Mouse (Mus musculus) mouse trophoblast stem cell (cell line): ENCODE results near the gene Gm43518.

Experiments
- in situ Hi-C, 2 experiments: fragments of 300-500 bp; cut with MseI, MboI; formaldehyde crosslinking; loops; 2 replicates in 1 of 2; 3 replicates in 1 of 2; pipeline ENCODE4 v1.15.1; 2025

The Gm43518 gene

DNA sequence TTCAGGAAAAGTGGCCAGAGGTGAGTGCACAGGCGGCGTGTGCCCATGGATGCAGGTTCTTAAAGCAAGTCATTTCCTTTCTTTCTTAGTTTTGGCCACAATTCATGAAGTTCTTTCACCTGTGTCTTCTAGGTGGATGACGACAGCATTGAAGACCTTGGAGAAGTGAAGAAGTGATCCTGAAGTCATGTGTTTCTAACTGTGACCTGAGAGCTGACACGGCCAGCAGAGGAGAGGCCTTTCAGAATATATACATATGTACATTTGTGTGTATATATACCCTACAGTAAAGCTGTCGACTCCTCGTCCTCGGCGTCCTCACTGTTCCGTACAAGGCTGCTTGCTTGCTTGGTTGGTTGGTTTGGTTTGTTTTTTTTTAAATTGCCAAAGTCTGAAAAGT is at the start of gene Gm43518:
Gm43518 (plus strand) TSS at position 301 of the 400 bp plus-strand sequence.
- in situ Hi-C loops, result no loop called here

DNA sequence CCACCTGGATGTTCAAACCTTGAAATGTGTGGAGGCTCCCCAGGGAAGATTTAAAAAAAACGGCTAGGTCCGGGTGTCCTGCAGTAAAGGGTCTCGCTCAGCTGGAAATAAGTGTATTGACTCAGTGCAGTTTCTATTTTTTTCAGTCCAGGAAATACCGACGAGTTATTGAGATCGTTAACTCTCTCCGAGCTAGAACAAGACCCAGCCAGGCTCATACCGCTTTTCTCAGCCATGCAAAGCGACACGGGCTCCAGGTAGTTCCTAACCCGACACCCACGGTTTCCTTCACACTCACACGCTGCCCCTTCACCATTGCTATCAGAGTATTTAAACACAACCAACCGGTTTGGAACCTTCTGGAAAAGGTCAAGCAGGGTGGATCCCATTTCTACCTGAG is 49.2 kb upstream of the Gm43518 start:
- in situ Hi-C loops, result no loop called here

DNA sequence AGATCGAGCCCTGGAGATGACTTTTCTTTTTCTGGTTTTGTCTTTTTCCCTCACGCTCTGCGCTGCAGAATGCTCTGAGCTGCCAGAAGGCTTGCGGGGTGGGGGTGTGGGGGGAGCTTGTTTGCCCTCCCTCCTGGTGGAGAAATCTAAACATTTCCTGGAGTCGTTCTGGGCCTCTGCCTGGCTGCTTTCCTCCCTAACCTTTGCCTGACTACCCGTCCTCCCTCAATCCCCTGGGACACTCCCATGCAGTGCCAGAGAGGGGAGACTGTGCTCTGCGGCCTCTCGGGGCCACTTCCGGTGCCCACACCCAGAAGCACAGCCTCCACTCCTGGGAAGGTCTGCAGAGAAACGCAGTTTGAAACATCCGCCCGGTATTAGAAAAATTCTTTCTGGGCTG is 47.3 kb upstream of the Gm43518 start, which contains the start of gene Hcar1:
Hcar1 (minus strand) TSS at position 93 of the 400 bp plus-strand sequence.
- in situ Hi-C loops, result no loop called here

DNA sequence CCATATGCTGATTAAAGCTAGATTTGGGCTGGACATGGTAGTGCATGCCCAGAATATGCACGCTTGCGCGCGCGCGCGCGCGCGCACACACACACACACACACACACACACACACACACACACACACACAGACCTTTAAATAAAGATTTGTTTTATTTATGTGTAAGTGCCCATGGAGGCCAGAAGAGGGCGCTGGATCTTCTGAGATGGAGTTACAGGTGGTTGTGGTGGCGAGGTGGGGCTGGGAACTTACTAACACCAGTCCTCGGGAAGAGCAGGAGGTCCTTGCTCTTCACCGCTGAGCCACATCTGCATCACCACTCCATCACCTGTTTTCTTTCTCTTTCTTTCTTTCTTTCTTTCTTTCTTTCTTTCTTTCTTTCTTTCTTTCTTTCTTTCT is 46.4 kb upstream of the Gm43518 start:
- in situ Hi-C loops, result no loop called here

DNA sequence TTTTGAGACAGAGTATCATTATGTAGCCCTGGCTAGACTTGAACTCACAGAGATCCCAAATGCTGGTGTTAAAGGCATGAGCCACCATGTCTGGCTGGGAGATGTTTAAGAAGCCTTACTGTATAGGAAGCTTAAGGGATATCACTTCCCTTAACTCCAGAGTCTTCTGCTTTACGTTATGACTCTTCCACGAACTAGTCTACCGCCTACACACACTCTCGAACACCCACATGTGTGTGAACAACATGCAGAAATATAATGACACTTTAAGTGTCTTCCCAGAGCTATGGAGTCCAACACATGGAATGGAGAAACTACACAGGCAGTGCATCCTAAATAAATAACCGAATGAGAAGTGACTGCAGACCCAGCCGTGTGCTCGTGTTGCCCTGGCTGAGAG is 43.3 kb upstream of the Gm43518 start:
- in situ Hi-C loops, result no loop called here

DNA sequence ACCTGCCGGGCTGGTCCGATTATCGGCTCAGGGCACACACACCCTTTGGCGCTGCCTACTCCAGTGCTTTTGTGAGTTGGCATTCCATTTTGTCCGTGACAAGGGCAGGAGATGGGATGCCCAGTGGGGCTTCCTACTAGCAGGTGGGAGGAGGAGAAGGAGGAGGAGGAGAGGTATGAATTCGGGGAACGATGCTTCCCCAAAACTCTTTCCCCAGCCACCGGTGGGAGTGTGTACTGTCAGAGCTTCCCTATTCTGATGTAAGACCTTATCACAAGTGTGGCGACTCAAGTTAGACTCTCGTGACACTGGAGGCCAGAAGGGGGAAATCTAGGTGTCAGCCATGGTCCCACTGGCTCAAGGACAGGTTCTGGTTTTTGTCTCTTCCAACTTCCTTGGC is 42.9 kb upstream of the Gm43518 start:
- in situ Hi-C loops, result no loop called here

DNA sequence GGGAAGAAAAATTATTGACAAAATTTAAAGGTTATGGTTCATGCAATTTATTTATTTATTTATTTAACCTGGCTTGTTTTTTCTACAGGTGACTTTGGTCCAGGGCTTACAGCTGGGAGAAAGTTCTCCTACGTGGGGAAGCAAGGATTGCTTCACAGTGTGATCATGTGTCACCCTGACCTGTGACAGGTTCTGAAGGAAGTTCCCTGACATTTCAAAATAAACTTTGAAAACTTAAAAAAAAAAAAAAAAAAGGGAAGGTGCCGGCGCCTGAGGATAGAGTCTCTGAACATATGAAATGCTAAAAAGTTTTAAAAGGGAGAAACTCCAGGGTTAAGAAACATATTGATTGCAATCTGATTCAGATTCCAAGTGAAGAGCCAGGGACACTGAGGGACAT is 40.9 kb upstream of the Gm43518 start:
- in situ Hi-C loops, result no loop called here

DNA sequence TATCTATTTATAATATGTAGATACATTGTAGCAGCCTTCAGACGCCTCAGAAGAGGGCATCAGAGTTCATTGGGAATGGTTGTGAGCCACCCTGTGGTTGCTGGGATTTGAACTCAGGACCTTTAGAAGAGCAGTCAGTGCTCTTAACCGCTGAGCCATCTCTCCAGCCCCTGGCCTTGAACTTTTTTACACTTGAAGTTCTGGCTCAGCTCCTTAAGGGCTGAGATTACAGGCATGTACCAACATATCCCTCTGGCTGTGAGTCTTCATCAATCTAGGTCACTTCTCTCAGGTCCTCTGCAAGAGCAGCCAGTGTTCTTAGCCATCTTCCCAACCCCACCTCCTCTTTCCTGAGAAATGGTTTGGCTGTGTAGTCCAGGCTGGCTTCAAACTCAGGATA is 36.9 kb upstream of the Gm43518 start:
- in situ Hi-C loops, result no loop called here

DNA sequence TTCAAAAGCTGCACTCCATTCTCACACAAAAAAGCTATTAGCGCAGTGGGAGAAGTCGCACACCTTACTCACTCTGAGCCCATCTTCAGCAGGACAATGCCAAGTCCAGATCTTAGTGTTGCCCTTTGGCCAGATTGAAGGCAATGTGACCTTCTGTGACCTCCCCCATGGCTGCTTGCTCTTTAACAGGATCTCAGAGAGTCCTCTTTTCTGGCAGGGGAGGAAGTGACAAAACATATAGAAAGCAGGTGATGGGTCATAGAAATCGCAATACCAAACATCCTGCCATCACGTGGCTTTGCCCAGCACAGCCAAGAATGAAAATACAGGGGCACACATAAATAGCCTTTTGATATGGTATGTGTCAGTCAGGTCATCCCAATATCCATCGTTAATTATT is 36.2 kb upstream of the Gm43518 start:
- in situ Hi-C loops, result no loop called here

DNA sequence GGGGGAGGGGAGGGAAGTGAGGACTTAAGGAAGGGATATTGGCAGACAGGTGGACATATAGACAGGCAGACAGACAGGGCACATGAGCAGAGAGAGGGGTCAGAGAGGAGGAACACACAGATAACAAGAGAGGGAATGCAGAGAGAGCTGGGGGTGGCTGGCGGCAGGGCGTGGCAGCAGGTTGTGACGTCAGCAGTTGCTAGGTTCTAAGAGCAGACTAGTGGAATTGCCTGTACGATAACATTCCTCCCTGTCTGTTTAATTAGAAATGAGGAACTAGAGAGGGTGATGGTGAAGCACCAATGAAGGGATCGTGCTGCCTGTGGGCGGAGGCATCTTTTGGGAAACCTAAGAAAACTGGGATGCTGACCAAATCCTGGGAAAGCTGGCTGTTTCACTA is 35.5 kb upstream of the Gm43518 start:
- in situ Hi-C loops, result no loop called here

DNA sequence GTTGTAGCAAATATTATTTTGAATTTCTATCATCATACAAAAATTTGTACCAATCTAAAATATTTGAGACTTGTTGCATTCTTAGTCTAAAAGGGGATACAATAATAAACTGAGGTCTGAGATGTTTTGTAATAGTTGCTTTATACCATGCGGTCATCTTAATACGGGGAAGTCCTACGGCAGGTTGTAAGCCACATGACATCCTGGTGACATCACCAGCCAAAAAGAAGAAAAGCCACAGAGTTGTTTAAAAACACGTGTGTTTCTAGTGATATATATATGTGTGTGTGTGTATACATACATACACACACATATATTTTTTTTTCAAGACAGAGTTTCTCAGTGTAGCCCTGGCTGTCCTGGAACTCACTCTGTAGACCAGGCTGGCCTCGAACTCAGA is 33.7 kb upstream of the Gm43518 start:
- in situ Hi-C loops, result no loop called here

DNA sequence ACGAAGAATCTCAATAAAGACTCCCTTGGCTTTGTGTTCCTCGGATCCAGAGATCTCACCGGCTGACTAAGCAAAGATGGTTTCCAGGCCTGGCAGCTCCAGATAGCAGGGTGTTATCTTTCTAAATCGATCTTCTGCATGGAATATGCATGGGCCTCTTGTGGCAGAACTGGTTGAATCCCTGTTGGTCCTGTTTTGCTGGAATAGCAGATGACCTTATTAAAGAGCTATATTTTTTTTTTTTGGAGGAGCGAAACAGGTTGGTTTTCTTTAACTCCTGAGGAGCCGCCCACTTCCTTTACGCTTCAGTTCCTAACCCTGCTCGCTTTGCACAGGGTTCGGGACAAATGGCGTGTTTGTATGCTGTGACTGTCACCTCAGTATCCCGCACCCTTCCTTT is 30.8 kb upstream of the Gm43518 start:
- in situ Hi-C loops, result no loop called here

DNA sequence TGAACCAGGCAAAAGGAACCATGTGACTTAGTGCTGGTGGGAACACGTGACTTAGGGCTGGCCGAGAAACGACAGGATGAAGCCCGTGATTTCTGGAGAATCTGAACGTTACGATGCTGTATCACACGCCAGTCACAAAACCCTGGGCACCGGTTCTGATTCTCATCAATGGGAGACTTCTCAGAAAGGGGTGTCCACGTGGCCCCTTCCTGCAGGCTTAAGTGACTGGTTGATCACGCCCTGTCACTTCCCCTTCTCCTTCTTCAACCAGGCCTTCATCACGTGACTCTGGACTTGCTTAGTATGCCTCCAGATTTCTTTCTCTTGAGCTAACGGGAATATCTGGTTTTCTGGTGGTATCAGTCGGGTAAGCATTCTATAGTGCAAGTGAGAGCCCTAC is 29.9 kb upstream of the Gm43518 start:
- in situ Hi-C loops, result no loop called here

DNA sequence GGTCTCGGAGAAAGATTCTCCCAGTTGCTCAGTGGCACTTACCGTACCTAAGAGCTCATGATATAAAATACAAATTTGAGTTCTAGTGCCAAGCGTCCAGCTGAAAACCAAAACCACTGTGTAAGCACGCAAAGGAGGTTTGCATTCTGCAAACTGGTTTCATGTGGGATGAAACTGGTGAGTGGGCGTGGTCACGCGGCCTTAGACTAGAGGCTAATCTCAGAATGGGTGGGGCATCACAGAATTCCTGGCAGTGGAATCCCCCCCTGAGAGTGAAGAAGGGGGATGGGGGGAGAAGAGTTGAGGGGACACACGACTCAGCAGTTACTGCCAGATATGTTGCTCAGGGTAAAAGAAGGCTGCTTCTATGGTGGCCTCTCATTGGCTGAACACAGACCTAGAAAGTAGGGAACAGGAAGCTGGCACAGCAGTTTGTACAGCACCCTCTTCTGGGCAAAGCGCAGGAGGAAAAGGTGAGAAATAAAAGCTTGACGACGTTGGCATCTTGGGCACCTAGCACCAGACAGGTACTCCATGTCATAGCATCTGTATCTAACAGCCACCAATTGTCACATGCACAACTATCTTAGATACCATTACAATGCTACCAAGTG is 23.1 kb upstream of the Gm43518 start:
- in situ Hi-C loops, result no loop called here

DNA sequence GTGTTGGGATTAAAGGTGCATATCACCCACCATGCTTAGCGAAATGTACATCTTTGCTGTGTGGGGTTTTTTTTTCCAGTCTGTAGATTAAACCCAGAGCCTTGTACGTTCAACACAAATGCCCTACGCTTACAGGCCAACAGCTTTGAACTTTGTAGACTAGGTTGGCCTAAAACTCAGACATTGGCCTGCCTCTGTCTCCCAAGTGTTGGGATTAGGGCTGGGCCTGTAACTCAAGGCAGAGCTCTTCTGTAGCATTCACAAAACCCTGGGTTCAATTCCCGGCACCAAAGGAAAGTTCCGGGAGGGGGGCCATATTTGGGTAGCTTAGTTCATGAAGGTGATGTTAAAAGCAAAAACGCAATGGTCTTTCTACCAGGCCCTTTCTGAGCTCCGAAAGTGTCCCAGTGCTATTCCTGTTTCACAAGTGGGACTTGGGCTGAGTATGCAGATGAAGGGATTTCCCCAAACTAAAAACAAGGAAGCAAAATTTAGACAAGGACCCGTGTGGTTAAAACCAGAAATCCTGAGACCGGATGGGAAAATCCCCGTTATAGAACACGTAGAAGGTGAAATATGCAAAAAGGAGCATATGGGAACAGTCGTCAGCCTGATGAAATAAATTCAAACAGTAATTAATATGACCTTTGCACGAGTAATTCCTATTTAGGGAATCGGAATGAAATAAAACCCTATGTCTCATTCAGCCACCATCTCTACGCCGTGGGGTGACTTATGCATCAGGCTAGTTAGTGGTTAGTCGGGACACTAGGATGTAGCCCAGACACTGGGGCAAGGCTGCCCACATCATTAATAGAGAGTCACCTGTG is 20.9 kb upstream of the Gm43518 start:
- in situ Hi-C loops, result no loop called here

DNA sequence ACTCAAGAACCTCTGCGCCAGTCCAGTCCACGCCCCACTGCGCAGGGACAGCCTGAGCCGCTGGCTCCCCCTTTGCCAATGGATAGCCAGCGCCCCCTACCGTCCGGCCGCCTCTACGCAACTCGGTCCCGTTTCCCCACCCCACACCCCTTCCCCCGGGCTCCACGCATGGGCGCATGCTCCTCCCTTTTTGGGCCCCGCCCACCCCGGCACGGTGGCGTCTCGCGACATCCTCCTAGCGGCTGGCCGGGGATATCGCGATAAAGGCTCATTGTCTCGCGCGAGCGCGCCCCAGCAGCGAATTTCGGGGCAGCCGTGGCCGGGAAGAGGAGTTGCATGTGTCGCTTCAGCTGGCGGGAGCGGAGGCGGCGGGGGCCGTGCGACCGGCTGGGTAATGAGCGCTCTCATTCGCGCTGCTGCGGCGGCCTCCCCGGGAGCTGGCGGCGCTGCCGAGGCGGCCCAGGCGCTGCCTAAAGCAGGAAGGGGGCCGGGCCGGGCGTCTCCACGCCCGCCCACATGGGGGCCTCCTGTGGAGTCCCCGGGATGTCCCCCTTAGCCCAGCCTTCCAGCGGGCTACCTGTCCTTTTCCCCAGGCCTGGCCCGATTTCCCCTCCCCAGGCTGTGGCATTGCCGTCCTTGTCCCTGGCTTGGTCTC is 20.1 kb upstream of the Gm43518 start, which contains the start of gene Denr:
Denr (plus strand) TSS at position 200 of the 655 bp plus-strand sequence.
- in situ Hi-C loops, result no loop called here

DNA sequence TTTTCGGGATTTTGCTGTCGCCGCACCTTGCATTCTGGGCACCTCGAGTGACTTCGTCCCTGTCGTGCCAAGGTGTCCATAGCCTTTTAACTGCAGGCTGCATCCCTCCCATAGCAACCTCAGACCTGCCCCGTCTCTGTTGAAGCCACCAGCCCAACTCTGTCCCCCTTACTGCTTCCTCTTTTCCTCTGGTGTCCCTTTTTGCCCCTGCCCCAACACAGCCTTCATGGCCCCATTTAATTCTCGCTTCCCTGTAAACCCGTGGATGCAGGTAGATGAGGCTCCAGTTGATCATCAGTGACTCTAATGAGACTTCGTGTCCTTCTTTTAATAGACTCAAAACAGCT is 19.6 kb upstream of the Gm43518 start:
- in situ Hi-C loops, result no loop called here

DNA sequence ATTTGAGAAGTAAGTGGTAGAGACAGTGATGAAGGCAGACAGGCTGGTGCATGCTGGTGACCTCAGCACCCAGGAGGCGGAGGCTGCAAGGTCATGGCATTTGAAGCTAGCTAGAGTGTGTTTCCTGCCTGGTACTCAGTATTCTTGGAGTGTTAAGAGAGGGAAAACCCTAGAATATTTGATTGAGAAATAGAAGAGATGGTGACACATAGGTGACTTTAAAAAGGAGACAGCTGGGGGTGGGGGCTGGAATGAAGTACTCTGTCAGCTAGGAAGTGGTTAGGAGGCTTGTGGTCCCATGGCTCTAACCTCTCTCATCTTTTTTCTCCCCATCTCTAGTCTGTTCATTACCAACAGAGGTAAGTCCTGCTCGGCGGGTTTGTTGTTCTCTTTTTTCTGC is 12.4 kb upstream of the Gm43518 start:
- in situ Hi-C loops, result no loop called here

DNA sequence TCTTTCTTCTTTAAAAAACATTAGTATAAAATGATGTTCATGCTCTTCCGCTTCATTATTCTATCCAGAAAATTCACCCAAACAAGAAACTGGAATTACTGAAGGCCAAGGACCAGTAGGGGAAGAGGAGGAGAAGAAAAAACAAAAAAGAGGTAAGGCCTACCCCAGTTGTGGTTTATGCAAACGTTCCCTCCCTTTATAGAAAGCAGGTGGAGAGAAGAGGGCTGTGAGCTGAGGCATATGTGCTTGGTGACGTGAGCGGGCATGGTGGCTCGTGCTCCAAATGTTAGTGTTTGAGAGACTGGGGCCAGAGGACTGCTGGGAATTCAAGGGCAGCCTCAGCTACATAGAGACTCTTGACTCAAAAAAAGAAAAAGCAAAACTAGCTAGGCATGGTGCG is 5.1 kb upstream of the Gm43518 start:
- in situ Hi-C loops, result no loop called here

DNA sequence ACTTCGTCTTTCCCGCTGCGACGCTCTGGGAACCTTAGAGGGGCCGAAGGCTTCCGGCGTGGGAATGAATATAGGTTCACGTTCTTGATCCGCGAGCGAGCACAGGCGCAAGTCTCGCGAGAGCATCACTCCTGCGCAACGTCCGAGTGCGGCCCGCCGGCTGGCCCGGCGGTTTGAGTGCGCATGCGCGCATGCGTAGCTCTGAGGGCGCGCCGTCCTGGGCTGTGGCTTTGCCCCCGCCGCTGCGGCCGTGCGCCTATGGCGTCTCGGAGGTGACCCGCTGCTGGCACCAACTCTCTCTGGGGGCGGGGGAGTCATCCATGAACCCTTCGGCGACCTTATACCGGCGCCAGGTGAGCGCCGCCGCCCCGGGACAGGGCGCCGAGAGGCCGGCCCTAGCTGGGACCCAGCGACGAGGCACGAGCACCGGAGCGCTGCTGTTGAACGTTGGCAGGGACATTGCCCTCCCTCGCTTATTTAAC is 3.3 kb downstream of the Gm43518 start, which contains the start of gene Ccdc62:
Ccdc62 (plus strand) TSS at position 172 of the 482 bp plus-strand sequence.
- in situ Hi-C loops, result no loop called here

DNA sequence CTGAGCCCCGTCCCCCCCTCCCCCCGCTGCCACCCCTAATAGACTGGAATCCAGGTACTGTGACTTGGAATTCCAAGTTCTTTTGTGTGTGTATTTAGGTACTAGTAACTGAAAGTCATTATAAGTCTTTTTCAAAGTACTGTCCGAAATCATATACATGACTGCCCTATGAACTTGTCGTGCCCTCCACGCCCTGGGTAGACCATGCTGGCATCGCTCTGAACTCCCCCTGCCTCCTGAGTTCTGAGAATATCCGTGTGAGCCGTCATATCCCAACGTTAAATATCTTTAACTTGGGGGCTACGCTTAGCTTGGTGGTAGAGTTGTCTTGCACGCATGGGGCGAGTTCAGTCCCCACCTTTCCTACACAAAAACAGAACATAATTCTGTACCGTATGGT is 3.9 kb downstream of the Gm43518 start:
- in situ Hi-C loops, result no loop called here

DNA sequence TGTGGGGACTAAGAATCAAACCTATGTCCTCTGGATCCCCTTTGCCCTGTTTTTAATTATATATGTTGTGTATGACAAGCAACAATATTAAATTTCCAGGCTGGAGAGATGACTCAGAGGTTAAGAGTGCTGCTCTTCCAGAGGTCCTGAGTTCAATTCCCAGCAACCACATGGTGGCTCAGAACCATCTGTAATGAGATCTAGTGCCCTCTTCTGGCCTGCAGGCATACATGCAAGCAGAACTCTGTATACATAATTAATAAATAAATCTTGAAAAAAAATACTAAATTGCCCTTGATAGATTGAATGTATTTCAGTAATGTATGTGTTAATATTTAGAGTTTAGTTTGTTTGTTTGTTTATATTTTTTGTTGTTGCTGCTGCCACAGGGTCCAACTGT is 5.7 kb downstream of the Gm43518 start:
- in situ Hi-C loops, result no loop called here

DNA sequence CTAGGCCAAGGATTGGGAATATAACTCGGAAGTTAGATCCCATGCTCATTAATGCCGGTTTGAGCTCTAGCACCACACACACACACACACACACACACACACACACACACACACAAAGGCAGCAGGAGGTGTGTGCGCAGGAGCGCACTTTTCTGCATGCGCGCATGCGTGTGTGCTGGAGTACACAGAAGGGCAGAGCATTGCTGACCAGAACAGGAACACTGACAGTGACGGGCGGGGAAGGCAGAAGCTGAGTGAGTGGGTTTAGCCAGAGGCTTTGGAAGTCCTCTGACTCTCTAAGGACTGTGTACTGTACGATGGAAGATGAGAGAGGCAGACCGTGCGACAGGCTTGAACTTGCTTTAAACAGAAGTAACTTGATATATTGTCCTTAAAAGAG is 6.3 kb downstream of the Gm43518 start:
- in situ Hi-C loops, result no loop called here
